Mouse (Mus musculus) MEL (cell line): ENCODE data around the gene Dpy19l3. TPM values are rescaled to one million over a fixed set of nuclear protein-coding genes. Genes with fewer than 3 reads are reported as not detected.
A peak's percentile ranks its signal among the peaks of the same experiment; 100 is the strongest.

Experiments
- DNase-seq: peaks from one replicate; pipeline ENCODE4 v3.0.0; 2011; ENCODE audit warnings: low read depth, low spot score
- H3K27ac ChIP-seq: 2 replicates; pipeline ENCODE4 v1.5.1; 2012; ENCODE audit warnings: low read depth, mild to moderate bottlenecking, control low read depth, low read length, moderate library complexity; ENCODE audit not compliant: control insufficient read depth
- H3K27me3 ChIP-seq, 2 experiments: fragments of 150-350 bp in 1 of 2; sonication (generic) in 1 of 2; 2 replicates each; pipeline ENCODE4 v1.6.1; 2012; ENCODE audit warnings: low read length in 2 of 2, mild to moderate bottlenecking in 2 of 2, improper control_type of control experiment in 1 of 2, moderate library complexity in 1 of 2; ENCODE audit not compliant: insufficient read depth in 2 of 2, control insufficient read depth in 1 of 2
- H3K36me3 ChIP-seq, 2 experiments: 2 replicates each; pipeline ENCODE4 v1.6.1; 2012 to 2014; ENCODE audit warnings: low read length in 2 of 2, improper control_type of control experiment in 1 of 2, inconsistent platforms in 1 of 2, mild to moderate bottlenecking in 1 of 2; ENCODE audit not compliant: insufficient read depth in 2 of 2, control insufficient read depth in 1 of 2
- H3K4me1 ChIP-seq, 2 experiments: fragments of 150-350 bp in 1 of 2; sonication (generic) in 1 of 2; 2 replicates each; pipeline ENCODE4 v1.6.1; 2012; ENCODE audit warnings: low read length in 2 of 2, improper control_type of control experiment in 1 of 2, mild to moderate bottlenecking in 1 of 2; ENCODE audit not compliant: insufficient read depth in 2 of 2, control insufficient read depth in 1 of 2
- H3K4me3 ChIP-seq, 2 experiments: fragments of 150-350 bp in 1 of 2; sonication (generic) in 1 of 2; 2 replicates each; pipeline ENCODE4 v1.5.1; 2012; ENCODE audit warnings: low read depth in 2 of 2, low read length in 2 of 2, mild to moderate bottlenecking in 2 of 2, moderate library complexity in 2 of 2, control low read depth in 1 of 2, improper control_type of control experiment in 1 of 2; ENCODE audit not compliant: control insufficient read depth in 1 of 2, insufficient read depth in 1 of 2
- H3K79me2 ChIP-seq: 2 replicates; pipeline ENCODE4 v1.6.1; 2012; ENCODE audit warnings: mild to moderate bottlenecking, low read length, moderate library complexity; ENCODE audit not compliant: control insufficient read depth, poor library complexity, insufficient read depth
- H3K9ac ChIP-seq: 2 replicates; pipeline ENCODE4 v1.6.1; 2012; ENCODE audit warnings: low read depth, mild to moderate bottlenecking, control low read depth, low read length, moderate library complexity; ENCODE audit not compliant: control insufficient read depth, poor library complexity, severe bottlenecking
- H3K9me3 ChIP-seq: fragments of 150-350 bp; sonication (generic); replicated peaks from 2 replicates; pipeline ENCODE4 v1.6.1; 2012; ENCODE audit warnings: mild to moderate bottlenecking, low read length, improper control_type of control experiment, moderate library complexity; ENCODE audit not compliant: insufficient read depth
- CHD1 ChIP-seq: IDR thresholded peaks from 2 replicates; pipeline ENCODE4 v1.6.1; 2012; ENCODE audit warnings: low read depth, mild to moderate bottlenecking, inconsistent platforms, low read length, improper control_type of control experiment
- CHD2 ChIP-seq: IDR thresholded peaks from 2 replicates; pipeline ENCODE4 v1.6.1; 2011; ENCODE audit warnings: low read length, improper control_type of control experiment
- ELF1 ChIP-seq: IDR thresholded peaks from 2 replicates; pipeline ENCODE4 v1.6.1; 2014; ENCODE audit warnings: low read depth, mild to moderate bottlenecking, inconsistent platforms, low read length, improper control_type of control experiment, moderate library complexity
- ETS1 ChIP-seq: IDR thresholded peaks from 2 replicates; pipeline ENCODE4 v1.6.1; 2012; ENCODE audit warnings: low read depth, mild to moderate bottlenecking, inconsistent platforms, low read length, improper control_type of control experiment, moderate library complexity
- GABPA ChIP-seq: IDR thresholded peaks from 2 replicates; pipeline ENCODE4 v1.6.1; 2012; ENCODE audit warnings: low read depth, mild to moderate bottlenecking, inconsistent platforms, low read length, improper control_type of control experiment, moderate library complexity
- HCFC1 ChIP-seq: IDR thresholded peaks from 2 replicates; pipeline ENCODE4 v1.6.1; 2012; ENCODE audit warnings: low read depth, mild to moderate bottlenecking, inconsistent platforms, low read length, improper control_type of control experiment, moderate library complexity
- JUND ChIP-seq: IDR thresholded peaks from 2 replicates; pipeline ENCODE4 v1.6.1; 2011; ENCODE audit warnings: low read depth, mild to moderate bottlenecking, improper control_type of control experiment, low read length
- KAT2A ChIP-seq: conservative IDR thresholded peaks from 2 replicates; pipeline ENCODE4 v1.6.1; 2012; ENCODE audit warnings: low read depth, low read length, improper control_type of control experiment, inconsistent platforms
- MAFK ChIP-seq: IDR thresholded peaks from 2 replicates; pipeline ENCODE4 v1.6.1; 2011; ENCODE audit warnings: low read depth, mild to moderate bottlenecking, low read length, improper control_type of control experiment, borderline replicate concordance
- MEF2A ChIP-seq: IDR thresholded peaks from 2 replicates; pipeline ENCODE4 v1.6.1; 2014; ENCODE audit warnings: low read depth, mild to moderate bottlenecking, inconsistent platforms, low read length, improper control_type of control experiment; ENCODE audit not compliant: poor library complexity, insufficient replicate concordance, severe bottlenecking; ENCODE audit errors: extremely low read depth
- MXI1 ChIP-seq: IDR thresholded peaks from 2 replicates; pipeline ENCODE4 v1.6.1; 2011; ENCODE audit warnings: mild to moderate bottlenecking, low read depth, low read length, improper control_type of control experiment
- MYB ChIP-seq: IDR thresholded peaks from 2 replicates; pipeline ENCODE4 v1.6.1; 2011; ENCODE audit warnings: mild to moderate bottlenecking, low read depth, low read length, improper control_type of control experiment
- MYC ChIP-seq: IDR thresholded peaks from 2 replicates; pipeline ENCODE4 v1.6.1; 2011; ENCODE audit warnings: low read depth, mild to moderate bottlenecking, low read length, improper control_type of control experiment, moderate library complexity
- NELFE ChIP-seq: IDR thresholded peaks from 2 replicates; pipeline ENCODE4 v1.6.1; 2011; ENCODE audit warnings: low read depth, low read length, improper control_type of control experiment
- POLR2AphosphoS5 ChIP-seq: IDR thresholded peaks from 2 replicates; pipeline ENCODE4 v1.6.1; 2012; ENCODE audit warnings: low read depth, borderline replicate concordance, mild to moderate bottlenecking, inconsistent platforms, low read length, moderate library complexity, mixed read lengths
- TAL1 ChIP-seq: IDR thresholded peaks from 2 replicates; pipeline ENCODE4 v1.6.1; 2012; ENCODE audit warnings: mild to moderate bottlenecking, inconsistent platforms, low read length, moderate library complexity, mixed read lengths
- TBP ChIP-seq: IDR thresholded peaks from 2 replicates; pipeline ENCODE4 v1.8.0; 2011; ENCODE audit warnings: low read depth, low read length, improper control_type of control experiment
- TCF12 ChIP-seq: IDR thresholded peaks from 2 replicates; pipeline ENCODE4 v1.6.1; 2014; ENCODE audit warnings: low read depth, mild to moderate bottlenecking, inconsistent platforms, low read length, improper control_type of control experiment, moderate library complexity
- UBTF ChIP-seq: IDR thresholded peaks from 2 replicates; pipeline ENCODE4 v1.6.1; 2012; ENCODE audit warnings: low read depth, mild to moderate bottlenecking, inconsistent platforms, low read length, improper control_type of control experiment, moderate library complexity, borderline replicate concordance; ENCODE audit not compliant: insufficient read depth
- USF1 ChIP-seq: IDR thresholded peaks from 2 replicates; pipeline ENCODE4 v1.6.1; 2014; ENCODE audit warnings: low read depth, mild to moderate bottlenecking, inconsistent platforms, low read length, improper control_type of control experiment, moderate library complexity
- USF2 ChIP-seq, 2 experiments: IDR thresholded peaks; 2 replicates each; pipeline ENCODE4 v1.6.1; 2011 to 2012; ENCODE audit warnings: improper control_type of control experiment in 2 of 2, low read length in 2 of 2, borderline replicate concordance in 1 of 2, inconsistent platforms in 1 of 2, low read depth in 1 of 2, mild to moderate bottlenecking in 1 of 2; ENCODE audit not compliant: insufficient read depth in 1 of 2
- ZC3H11A ChIP-seq: IDR thresholded peaks from 2 replicates; pipeline ENCODE4 v1.6.1; 2012; ENCODE audit warnings: low read depth, mild to moderate bottlenecking, inconsistent platforms, low read length, improper control_type of control experiment
- ZKSCAN1 ChIP-seq: IDR thresholded peaks from 2 replicates; pipeline ENCODE4 v1.6.1; 2012; ENCODE audit warnings: low read depth, mild to moderate bottlenecking, inconsistent platforms, low read length, improper control_type of control experiment, moderate library complexity
- polyA plus RNA-seq, 2 experiments: library from polyadenylated mRNA; stranded (reverse) in 1 of 2; unstranded in 1 of 2; fragments of >175 nt in 1 of 2; fragments of >200 nt in 1 of 2; gene quantifications; 2 replicates each; pipeline versions ENCODE4 v1.2.1 to v1.2.4; 2012; ENCODE audit warnings: low replicate concordance in 2 of 2, low read depth in 1 of 2; ENCODE audit not compliant: insufficient read length in 2 of 2, insufficient read depth in 1 of 2, missing spikeins in 1 of 2
- total RNA-seq: library from RNA; depleted of rRNA; stranded (reverse); fragments of 300-350 nt; gene quantifications from 2 replicates; pipeline ENCODE4 v1.2.3, GENCODE M21; 2012

Gene Dpy19l3
- total and polyA plus RNA-seq, 3 experiments: 7.4 to 9.9 TPM; not detected in 1

DNA sequence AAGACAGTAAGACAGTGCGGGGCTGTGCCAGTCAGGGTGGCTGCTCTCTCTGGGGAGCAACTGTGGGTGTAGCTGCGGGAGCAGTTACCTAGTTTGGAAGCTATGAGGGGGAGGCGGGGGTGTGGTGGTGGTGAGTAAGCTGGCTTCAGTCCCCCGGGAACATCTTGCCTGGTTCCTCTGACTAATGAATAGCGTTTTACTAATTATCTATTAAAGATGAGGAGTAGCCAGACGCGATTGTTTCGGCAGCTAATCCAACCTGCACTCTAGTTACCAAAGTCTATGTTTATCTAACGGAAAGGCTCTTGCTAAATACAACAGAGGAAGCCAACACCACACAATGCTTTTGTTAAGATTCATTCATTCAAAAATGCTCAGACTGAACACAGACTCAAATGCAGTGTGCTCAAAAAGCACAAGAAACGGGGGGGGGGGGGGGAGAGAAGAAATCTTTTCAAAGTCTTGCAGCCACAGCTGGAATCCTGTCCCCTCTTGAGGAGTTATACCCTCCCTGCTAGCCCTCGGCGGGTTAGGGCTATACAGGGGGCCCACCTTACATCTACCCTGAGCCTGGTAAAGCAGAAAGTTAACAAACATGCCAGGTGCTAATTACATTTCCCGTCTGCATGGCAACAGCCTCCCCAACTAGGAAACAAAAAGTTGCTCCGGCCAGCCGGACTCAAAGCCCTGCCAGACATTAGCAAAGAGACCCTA, 778 bp downstream of the Dpy19l3 start:
- no peak for TF ChIP-seq UBTF
- TF ChIP-seq TBP: no peak
- no peak for TF ChIP-seq MYB
- TF ChIP-seq JUND: no peak
- no peak for TF ChIP-seq ZKSCAN1
- no peak for TF ChIP-seq ELF1
- TF ChIP-seq HCFC1: no peak
- TF ChIP-seq TAL1: no peak
- TF ChIP-seq USF2 (IDR thresholded peaks at IDR 0.05; ENCODE audit: borderline replicate concordance in 1 of 2, insufficient read depth in 1 of 2, low read depth in 1 of 2, low read length in 2 of 2): no peak
- TF ChIP-seq USF1: no peak
- TF ChIP-seq MEF2A: no peak
- TF ChIP-seq ZC3H11A: no peak
- Histone ChIP-seq H3K36me3 (peaks cover 0 to 3% of the 10 kb centered on the region in 2 experiments; a peak in 1 of 4 replicates), H3K27me3 (no peaks in the 10 kb centered on the region), H3K4me3 (peak overlapping the region; percentile 83 to 86), H3K79me2 (peaks cover 2% of the 10 kb centered on the region; the same call in 1 of the 2 replicates), H3K27ac (no peak overlapping the region), H3K9ac (peak overlapping the region; percentile 84), H3K4me1 (peaks cover 0 to 6% of the 10 kb centered on the region in 2 experiments; a peak in 2 of 4 replicates), H3K9me3 (no peaks in the 10 kb centered on the region)
- DNase-seq: peak; percentile 11

DNA sequence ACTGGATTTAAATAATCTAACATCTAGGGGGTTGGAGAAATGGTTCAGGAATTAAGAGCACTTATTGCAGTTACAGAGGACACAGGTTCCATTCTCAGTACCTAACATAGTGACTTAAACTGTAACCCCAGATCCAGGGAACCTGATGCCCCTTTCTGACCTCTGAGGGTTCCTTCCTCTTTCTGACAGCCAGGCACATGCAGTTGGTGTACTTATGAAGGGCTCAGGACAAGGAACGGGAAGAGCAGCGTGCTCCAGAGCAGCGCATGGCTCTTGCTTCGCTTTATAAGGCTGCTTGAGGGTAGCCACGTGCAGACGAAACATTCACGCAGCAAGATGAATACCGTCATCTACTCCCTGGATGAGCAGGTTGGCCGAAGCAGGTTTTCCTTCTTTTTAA, 3.4 kb downstream of the Dpy19l3 start:
- Histone ChIP-seq H3K4me1 (peaks cover 0 to 6% of the 10 kb centered on the region in 2 experiments; a peak in 2 of 4 replicates), H3K36me3 (peaks cover 0 to 3% of the 10 kb centered on the region in 2 experiments; a peak in 1 of 4 replicates), H3K9ac (no peak overlapping the region), H3K27me3 (no peaks in the 10 kb centered on the region), H3K79me2 (peaks cover 2% of the 10 kb centered on the region; the same call in 1 of the 2 replicates), H3K9me3 (no peaks in the 10 kb centered on the region), H3K27ac (no peak overlapping the region), H3K4me3 (no peak overlapping the region)
- DNase-seq: peak; percentile 23
- no peak for TF ChIP-seq POLR2AphosphoS5
- TF ChIP-seq ZC3H11A: no peak
- TF ChIP-seq MYC: no peak
- TF ChIP-seq CHD2: no peak
- TF ChIP-seq ETS1: no peak
- TF ChIP-seq MXI1: no peak
- no peak for TF ChIP-seq KAT2A
- TF ChIP-seq TCF12: no peak
- no peak for TF ChIP-seq CHD1
- TF ChIP-seq MEF2A: no peak
- no peak for TF ChIP-seq MAFK
- no peak for TF ChIP-seq JUND
- TF ChIP-seq GABPA: no peak
- no peak for TF ChIP-seq ELF1
- no peak for TF ChIP-seq USF2 (IDR thresholded peaks at IDR 0.05; ENCODE audit: borderline replicate concordance in 1 of 2, insufficient read depth in 1 of 2, low read depth in 1 of 2, low read length in 2 of 2)
- TF ChIP-seq NELFE: no peak
- TF ChIP-seq TBP: no peak
